Mouse (Mus musculus) heart, adult 2 months (tissue): ENCODE measurements at regions not wholly inside any gene's neighbourhood (a gene's known extent, or its start where the extent isn't known, plus 50 kb on each side); places are given as distances from the start of the nearest gene placed in this dataset.
A peak's percentile ranks its signal among the peaks of the same experiment; 100 is the strongest.

Experiments
- DNase-seq, 2 experiments: peaks; one replicate each; pipeline ENCODE4 v3.0.0; 2021
- H3K27ac ChIP-seq: fragments of 200-600 bp; 2 replicates; pipeline ENCODE4 v1.8.1; 2022
- H3K27me3 ChIP-seq: fragments of 200-500 bp; 2 replicates; pipeline ENCODE4 v1.6.1; 2012; ENCODE audit warnings: mild to moderate bottlenecking, low read length, inconsistent platforms, mixed read lengths; ENCODE audit not compliant: control insufficient read depth, insufficient read depth
- H3K36me3 ChIP-seq: fragments of 200-500 bp; 2 replicates; pipeline ENCODE4 v1.6.1; 2012; ENCODE audit warnings: low read length, inconsistent platforms; ENCODE audit not compliant: control insufficient read depth, insufficient read depth
- H3K4me1 ChIP-seq: fragments of 200-500 bp; 2 replicates; pipeline ENCODE4 v1.6.1; 2011; ENCODE audit warnings: low read length; ENCODE audit not compliant: control insufficient read depth, insufficient read depth
- H3K4me3 ChIP-seq: fragments of 200-600 bp; 2 replicates; pipeline ENCODE4 v1.8.1; 2022
- H3K79me2 ChIP-seq: fragments of 200-500 bp; replicated peaks from 2 replicates; pipeline ENCODE4 v1.6.1; 2012; ENCODE audit warnings: mild to moderate bottlenecking, inconsistent platforms, low read length, moderate library complexity, mixed read lengths; ENCODE audit not compliant: control insufficient read depth, insufficient read depth
- H3K9ac ChIP-seq: fragments of 200-500 bp; 2 replicates; pipeline ENCODE4 v1.6.1; 2012; ENCODE audit warnings: low read depth, mild to moderate bottlenecking, control low read depth, inconsistent platforms, low read length, mixed read lengths
- CTCF ChIP-seq: fragments of 200-600 bp; IDR thresholded peaks from 2 replicates; pipeline ENCODE4 v1.8.1; 2022; ENCODE audit warnings: antibody characterized with exemption, mild to moderate bottlenecking, moderate library complexity
- EP300 ChIP-seq: fragments of 200-500 bp; IDR thresholded peaks from 2 replicates; pipeline ENCODE4 v1.6.1; 2011; ENCODE audit warnings: low read depth, low read length, control low read depth; ENCODE audit not compliant: insufficient read depth
- POLR2A ChIP-seq: fragments of 200-500 bp; IDR thresholded peaks from 2 replicates; pipeline ENCODE4 v1.6.1; 2011; ENCODE audit warnings: mild to moderate bottlenecking, low read depth, low read length, control low read depth; ENCODE audit not compliant: insufficient read depth
- WGBS: fragments of 180-500 bp; shearing (Covaris S2); methylation state at CpG from one replicate; pipeline ENCODE4 v1.1.7; 2018; 5-methylcytosine and 5-hydroxymethylcytosine counted together
- intact Hi-C: fragments of 180-260 bp; cut with DNase I; formaldehyde crosslinking; loops from one replicate; pipeline ENCODE4 v1.15.1; 2025

GRCm38 (mm10) chr10:97160892-97161291 is 318.5 kb upstream of the Dcn start:
- WGBS, result 20% methylated on average over 2 of the region's 2 CpGs
- Histone ChIP-seq H3K27me3 (no peaks in the 10 kb centered on the region), H3K4me3 (no peak overlapping the region), H3K27ac (no peak overlapping the region), H3K9ac (no peak overlapping the region), H3K36me3 (no peaks in the 10 kb centered on the region), H3K79me2 (no peaks in the 10 kb centered on the region), H3K4me1 (no peaks in the 10 kb centered on the region; the same call in 1 of the 2 replicates)
- TF ChIP-seq EP300 (no peak), CTCF (no peak), POLR2A (no peak)
- intact Hi-C loops, result loop anchor here (5.0 kb wide), 1 partner anchor 949 kb away; no protein-coding TSS in a partner anchor
- DNase-seq, result no peak

- Histone ChIP-seq H3K27ac (no peak overlapping the region), H3K4me3 (no peak overlapping the region), H3K27me3 (no peaks in the 10 kb centered on the region), H3K9ac (no peak overlapping the region), H3K79me2 (no peaks in the 10 kb centered on the region), H3K36me3 (no peaks in the 10 kb centered on the region), H3K4me1 (no peaks in the 10 kb centered on the region)
- DNase-seq, result no peak
- 78% methylated on average over 3 of the region's 3 CpGs for WGBS
- TF ChIP-seq POLR2A (no peak), CTCF (no peak), EP300 (no peak)
- intact Hi-C loops, result no loop called here
Measured at GRCm38 (mm10) chr10:97178468-97178867, 300.9 kb upstream of the Dcn start.

DNA sequence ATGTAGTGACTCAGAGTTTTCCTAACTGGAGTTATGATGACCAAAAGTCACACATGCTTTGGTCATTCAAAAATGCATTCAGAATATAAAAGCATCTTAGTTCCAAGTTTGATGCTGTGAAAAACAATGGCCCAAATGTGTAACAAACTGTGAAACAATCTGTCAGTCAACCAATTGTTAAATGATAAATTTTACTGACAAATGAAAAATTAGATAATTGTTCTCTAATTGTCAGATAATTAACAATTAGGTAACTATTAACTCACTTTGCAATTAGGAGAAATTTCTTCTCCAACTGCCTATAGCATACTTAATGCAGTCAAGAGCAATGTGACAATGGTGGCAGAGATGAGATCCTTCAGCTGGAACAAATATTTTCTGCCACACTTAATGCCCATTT is 289.7 kb upstream of the Dcn start:
- Histone ChIP-seq H3K9ac (no peak overlapping the region), H3K27me3 (no peaks in the 10 kb centered on the region), H3K36me3 (no peaks in the 10 kb centered on the region), H3K79me2 (no peaks in the 10 kb centered on the region), H3K27ac (no peak overlapping the region), H3K4me1 (no peaks in the 10 kb centered on the region), H3K4me3 (no peak overlapping the region)
- DNase-seq, result no peak
- intact Hi-C loops, result no loop called here
- TF ChIP-seq EP300, result no peak
- TF ChIP-seq CTCF, result no peak
- TF ChIP-seq POLR2A, result no peak

DNA sequence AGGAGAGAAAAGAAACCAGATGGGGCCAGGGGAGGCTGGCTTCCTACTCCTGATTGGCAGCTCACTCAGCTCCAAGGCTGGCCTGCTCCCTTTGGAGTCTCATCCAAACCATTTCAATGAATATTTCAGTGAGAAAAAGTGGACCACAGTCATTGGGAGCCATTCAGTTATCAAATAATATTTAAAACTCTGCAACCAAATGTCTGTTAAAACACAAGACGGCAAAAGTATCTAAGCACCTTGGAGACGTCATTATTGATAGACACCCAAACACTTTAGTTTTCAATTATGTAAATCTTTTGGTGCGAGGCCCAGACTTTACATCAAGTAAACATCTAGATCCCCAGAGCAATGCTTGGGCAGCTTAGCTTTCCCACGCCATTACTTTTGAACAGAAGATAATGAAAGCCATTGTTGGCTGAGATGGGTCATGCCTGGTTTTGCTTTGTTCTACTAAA is 268.1 kb upstream of the Dcn start:
- H3K27me3 ChIP-seq, result no peaks in the 10 kb centered on the region
- no peak overlapping the region for H3K4me3 ChIP-seq
- no peak for DNase-seq
- H3K79me2 ChIP-seq, result no peaks in the 10 kb centered on the region
- intact Hi-C loops, result no loop called here
- H3K36me3 ChIP-seq, result no peaks in the 10 kb centered on the region
- 89% methylated on average over 4 of the region's 4 CpGs for WGBS
- no peak for TF ChIP-seq EP300
- TF ChIP-seq POLR2A, result no peak
- no peak for TF ChIP-seq CTCF
- no peak overlapping the region for H3K9ac ChIP-seq
- H3K27ac ChIP-seq, result no peak overlapping the region
- no peaks in the 10 kb centered on the region for H3K4me1 ChIP-seq

GRCm38 (mm10) chr10:97211785-97212398 is 267.5 kb upstream of the Dcn start:
- Histone ChIP-seq H3K9ac (no peak overlapping the region), H3K27me3 (no peaks in the 10 kb centered on the region), H3K4me3 (no peak overlapping the region), H3K27ac (no peak overlapping the region), H3K4me1 (no peaks in the 10 kb centered on the region), H3K36me3 (no peaks in the 10 kb centered on the region), H3K79me2 (no peaks in the 10 kb centered on the region)
- TF ChIP-seq CTCF, result no peak
- no peak for TF ChIP-seq POLR2A
- no peak for TF ChIP-seq EP300
- intact Hi-C loops, result no loop called here
- 84% methylated on average over 7 of the region's 7 CpGs for WGBS
- DNase-seq, result no peak

DNA sequence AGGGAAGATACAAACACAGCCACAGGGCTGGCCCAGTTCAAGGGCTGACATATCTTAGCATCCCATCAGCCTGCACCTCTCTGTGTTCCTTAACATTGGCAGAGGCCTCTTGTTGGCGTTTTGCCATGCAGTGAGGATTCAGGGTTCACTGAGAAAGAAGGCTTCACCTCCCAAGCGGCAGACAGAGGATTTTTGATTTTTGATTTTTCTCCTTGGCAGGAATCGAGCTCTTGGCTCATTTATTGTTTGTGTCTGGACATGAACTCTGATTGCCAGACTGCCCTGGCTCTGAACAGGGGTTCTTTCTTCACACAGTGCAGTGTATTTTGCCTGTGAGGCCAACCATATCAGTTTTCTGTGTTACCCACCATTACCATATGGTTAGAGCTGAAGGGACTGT is 259.9 kb upstream of the Dcn start:
- Histone ChIP-seq H3K4me1 (no peaks in the 10 kb centered on the region), H3K27me3 (no peaks in the 10 kb centered on the region), H3K79me2 (no peaks in the 10 kb centered on the region), H3K4me3 (no peak overlapping the region), H3K36me3 (no peaks in the 10 kb centered on the region), H3K27ac (no peak overlapping the region), H3K9ac (no peak overlapping the region)
- no peak for TF ChIP-seq EP300
- TF ChIP-seq CTCF, result no peak
- TF ChIP-seq POLR2A, result no peak
- peak; percentile 17 to 26 for DNase-seq
- 57% methylated on average over 3 of the region's 3 CpGs for WGBS
- intact Hi-C loops, result no loop called here
